Mouse (Mus musculus) T-helper 1 cell (primary cell): ENCODE measurements at regions not wholly inside any gene's neighbourhood (a gene's known extent, or its start where the extent isn't known, plus 50 kb on each side); places are given as distances from the start of the nearest gene placed in this dataset.

Experiments
- in situ Hi-C: fragments of 300-600 bp; cut with MboI, MseI; formaldehyde crosslinking; loops from one replicate; pipeline ENCODE4 v1.15.1; 2025; ENCODE audit warnings: high pct_unique_total_duplicates

- in situ Hi-C loops = no loop called here
Measured at GRCm38 (mm10) chr10:45957686-45958085, 380.1 kb downstream of the Hace1 start.

GRCm38 (mm10) chr10:45972240-45972639 lies 394.6 kb downstream of the Hace1 start:
- in situ Hi-C loops = no loop called here

GRCm38 (mm10) chr10:45982731-45983274 lies 405.2 kb downstream of the Hace1 start:
- in situ Hi-C loops = no loop called here

- in situ Hi-C loops = no loop called here
Measured at GRCm38 (mm10) chr10:45983671-45984335, 406.2 kb downstream of the Hace1 start.

GRCm38 (mm10) chr10:45986341-45986740 lies 408.7 kb downstream of the Hace1 start:
- in situ Hi-C loops = no loop called here

DNA sequence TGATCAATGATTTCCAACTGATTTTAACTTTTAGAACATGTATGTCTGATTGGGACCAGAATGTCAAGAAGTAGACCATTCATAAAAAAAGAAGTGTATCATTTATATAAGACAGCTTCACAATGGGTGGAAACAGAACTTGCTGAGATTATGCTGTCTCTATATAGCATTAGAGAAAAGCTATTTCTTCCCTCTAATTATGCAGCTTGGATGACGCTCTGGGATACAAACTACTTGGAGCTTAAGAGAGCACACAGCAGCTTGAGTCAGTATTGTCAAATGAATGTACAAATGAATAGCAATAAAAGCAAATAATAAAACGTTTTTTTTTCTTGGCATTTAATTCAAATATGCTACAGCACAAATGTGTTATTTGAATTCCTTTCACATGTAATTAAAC lies 428.7 kb downstream of the Hace1 start:
- in situ Hi-C loops = no loop called here

DNA sequence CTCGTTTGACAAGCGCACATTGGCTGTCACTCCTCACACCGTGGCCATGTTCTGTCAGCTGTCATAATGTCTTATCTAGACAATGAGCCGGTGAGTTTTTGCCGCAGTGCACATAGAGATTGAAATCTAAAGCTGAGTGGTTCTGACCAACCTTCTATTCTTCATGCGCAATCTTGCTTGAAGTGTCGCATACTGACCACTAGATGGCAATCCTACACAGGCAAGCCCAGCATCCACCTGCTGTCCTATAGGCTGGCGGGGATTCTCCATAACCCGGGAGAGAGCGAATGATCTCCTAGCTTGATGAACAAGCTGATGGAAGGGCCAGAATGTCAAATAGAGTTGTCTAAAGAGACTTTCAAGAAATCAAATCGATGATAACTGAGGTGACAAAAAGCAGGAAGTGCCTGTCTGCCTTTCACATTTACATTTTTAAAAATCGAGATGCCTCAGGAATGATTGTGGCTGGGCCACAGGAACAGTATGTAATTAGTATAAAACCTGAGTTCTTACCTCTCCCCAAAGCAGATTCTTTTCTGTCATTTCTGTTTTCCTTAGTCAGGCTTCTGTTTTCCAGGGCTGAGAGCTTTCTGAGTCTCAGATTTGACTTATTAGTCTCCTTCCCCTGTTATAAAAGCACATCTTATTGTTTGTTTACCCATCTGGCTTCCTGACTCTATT lies 434.4 kb downstream of the Hace1 start:
- in situ Hi-C loops = no loop called here

DNA sequence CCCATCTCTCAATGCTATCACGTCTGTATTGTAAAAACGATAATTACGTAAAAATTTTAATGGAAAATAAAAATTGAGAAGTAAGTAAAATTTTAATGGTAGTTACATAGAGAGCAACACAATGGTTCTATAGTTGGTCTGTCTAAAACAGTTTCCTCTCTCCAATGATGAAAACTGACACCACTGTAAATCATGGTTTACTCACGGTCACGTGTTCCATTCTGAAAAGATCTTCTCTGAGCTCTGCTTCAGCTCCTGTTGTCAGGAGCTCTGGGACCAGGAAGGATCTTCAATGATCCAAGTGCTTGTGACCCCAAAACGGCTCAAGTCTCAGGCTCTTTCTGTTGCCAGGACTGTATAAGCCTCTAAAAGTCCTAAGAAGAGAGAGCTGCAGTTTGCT lies 435.0 kb downstream of the Hace1 start:
- in situ Hi-C loops = no loop called here

DNA sequence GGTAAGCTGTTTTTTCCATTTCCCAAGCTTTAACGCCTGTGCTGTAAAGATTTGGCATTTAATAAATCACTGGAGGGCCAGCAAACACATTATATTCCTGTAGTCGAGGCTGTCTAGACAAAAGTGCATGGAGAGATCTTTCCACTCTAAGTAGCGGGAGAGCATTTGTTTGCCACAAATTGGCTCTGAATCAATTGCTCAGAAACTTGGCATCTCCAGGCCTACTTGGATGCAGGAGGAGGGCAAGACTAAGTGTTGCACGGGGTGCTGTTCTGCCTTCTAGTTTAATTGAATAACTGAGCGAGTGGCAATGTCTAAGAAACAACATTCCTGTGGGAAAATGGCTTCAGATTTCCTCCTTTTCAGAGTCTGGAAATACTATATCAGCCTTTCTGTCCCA lies 438.7 kb downstream of the Hace1 start:
- in situ Hi-C loops = no loop called here

DNA sequence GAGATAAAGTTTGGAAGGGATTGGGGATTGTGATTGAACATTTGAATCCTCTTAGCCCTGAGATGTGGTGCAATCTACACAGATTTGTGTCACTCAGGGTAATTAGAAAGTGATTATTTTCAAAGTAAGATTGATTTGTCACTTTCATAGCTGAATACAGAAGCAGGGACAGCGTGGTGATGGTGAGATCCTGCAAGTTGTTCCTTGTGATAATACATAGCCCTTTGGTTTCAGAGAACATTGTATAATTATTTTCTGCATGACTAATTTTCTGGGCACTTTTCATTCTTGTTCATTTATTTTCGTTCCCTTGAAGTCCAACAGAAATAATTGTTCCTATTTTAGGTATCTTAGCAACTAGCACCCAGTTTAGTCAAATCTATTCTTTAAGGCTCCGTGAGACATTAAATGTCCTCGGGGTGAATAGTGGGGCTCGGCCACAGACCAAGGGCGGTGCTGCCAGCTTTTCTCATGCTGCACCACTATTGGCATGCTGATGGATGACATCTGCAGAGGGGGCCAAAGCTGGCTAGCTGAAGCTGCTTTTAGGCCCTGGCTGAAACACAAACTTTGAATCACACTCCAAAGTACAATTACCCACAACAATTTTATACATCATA lies 468.0 kb downstream of the Hace1 start:
- in situ Hi-C loops = no loop called here

DNA sequence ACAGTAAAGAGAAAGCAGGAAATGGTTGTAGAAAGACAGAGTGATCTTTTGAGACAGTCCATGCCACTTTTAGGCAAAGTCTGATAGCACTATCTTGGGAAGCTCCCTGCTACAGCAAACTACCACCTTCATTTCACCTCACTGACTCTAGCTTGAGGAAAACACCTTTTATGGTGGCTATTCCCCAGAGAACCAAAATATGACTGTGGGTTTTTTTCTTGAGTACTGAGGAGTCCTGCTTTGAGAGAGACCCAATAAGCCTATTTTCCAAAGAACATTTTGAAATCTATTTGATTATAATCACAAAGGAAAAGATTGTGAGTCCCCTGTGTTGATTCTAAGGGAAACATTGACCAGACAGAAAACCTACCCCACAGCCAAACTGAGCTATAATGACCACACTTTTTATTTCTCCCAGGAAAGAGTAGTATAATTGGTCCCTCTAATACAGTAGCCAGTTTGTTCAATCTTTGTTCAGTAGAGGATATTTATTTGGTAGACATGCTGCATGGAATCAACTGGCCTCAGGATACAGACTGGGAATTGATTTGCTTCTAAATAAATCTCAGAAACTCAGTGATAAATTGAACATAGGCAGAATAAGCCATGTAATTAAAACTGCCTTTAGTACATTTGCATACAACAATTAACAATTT lies 468.6 kb downstream of the Hace1 start:
- in situ Hi-C loops = no loop called here

GRCm38 (mm10) chr10:46046890-46047414 lies 469.3 kb downstream of the Hace1 start:
- in situ Hi-C loops = no loop called here

- in situ Hi-C loops = no loop called here
Measured at GRCm38 (mm10) chr10:46047591-46047990, 470.0 kb downstream of the Hace1 start.

GRCm38 (mm10) chr10:46057362-46058198 lies 480.0 kb downstream of the Hace1 start:
- in situ Hi-C loops = no loop called here

DNA sequence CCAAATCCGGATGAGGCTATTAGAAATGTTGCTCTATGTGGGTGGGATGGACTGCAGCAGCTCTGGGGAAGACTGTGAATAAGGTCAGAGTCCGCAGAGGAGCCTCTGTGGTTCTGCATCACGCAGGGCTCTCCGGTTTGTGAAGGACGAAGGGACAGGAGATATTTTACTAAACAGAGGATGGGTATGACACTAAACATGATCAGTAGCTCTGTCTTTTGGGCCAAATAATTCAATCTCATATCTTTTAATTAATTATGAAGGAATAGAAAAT lies 480.5 kb downstream of the Hace1 start:
- in situ Hi-C loops = no loop called here

DNA sequence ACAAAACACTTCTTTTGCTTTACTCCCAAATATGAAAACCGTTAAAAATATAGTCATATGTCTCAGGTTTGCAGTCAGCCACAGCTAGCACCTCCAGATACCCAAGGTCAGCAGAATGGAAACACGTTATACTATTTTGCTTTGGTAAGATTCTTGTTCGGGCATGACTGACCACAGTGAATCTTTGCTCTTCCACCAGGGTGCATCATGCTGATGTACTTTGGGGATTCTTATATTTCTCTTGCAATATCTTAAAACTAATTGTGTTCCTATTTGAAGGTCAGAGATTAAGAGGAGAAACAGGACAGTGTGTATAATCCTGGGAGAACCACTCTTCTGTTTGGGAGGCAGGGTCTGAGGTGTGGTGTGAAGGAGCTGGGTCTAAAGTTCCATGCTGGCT lies 481.7 kb downstream of the Hace1 start:
- in situ Hi-C loops = no loop called here

- in situ Hi-C loops = no loop called here
Measured at GRCm38 (mm10) chr10:46063831-46064230, 486.2 kb downstream of the Hace1 start.

GRCm38 (mm10) chr10:46070766-46071165 lies 493.1 kb downstream of the Hace1 start:
- in situ Hi-C loops = loop anchor here (10.0 kb wide), 1 partner anchor 1406 kb away; no protein-coding TSS in a partner anchor

DNA sequence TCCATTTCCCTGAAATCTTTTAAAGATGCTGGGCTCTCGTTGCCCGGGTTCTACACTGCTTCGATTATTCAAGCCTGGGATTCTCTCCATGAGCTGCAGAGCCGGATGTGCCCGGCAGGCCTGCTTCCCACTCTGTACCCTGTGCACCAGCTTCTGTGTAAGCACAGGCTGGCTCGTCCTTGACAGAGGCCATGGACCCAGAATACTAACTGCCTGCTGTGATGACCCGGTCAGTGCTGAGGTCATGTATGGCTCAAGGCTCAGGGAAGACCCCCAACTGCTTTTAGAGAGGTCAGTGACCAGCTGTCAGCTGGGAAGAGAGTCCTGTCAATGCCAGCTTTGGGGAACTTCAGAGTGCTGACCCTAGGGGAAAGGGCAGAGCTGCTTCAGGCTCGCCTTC lies 493.6 kb downstream of the Hace1 start:
- in situ Hi-C loops = loop anchor here (10.0 kb wide), 1 partner anchor 1406 kb away; no protein-coding TSS in a partner anchor

DNA sequence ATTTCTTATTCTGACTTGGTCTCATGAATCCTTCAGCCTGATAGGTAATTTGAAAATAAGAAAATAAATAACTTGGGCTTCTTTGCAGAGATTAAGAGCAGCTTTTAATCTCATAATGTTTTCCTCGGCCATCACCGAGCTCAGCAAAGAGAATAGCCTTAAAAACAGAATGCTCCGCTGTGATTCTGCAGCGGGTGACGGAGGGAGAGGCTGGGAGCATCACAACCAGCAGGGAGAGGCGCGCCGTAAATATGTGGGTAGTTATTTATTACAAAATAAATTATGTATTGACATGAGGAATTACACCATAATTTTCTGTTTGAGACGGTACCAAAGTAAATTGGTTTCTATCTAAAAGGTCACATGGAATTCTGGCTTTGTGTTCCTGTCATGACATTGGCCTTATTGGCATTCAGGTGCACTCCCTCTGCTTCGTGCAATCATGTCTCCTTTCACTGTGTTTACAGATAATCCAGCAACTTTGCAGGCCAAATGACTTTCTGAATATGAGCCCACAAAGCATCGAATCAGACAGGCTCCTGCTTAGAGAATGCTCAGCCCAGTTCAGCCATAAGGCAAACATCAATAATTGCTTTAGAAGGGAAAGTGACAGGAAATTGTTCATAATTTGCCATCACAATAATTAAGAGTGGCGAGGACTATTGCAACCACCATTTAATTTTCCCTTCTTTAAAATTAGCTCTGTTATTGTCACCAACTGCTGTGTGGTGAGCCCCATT lies 494.4 kb downstream of the Hace1 start:
- in situ Hi-C loops = loop anchor here (10.0 kb wide), 1 partner anchor 1407 kb away; no protein-coding TSS in a partner anchor
